Mouse (Mus musculus) liver, embryonic 13.5 days (tissue): ENCODE measurements around the gene Wdr89. TPM values are rescaled to one million over a fixed set of nuclear protein-coding genes. Genes with fewer than 3 reads are reported as not detected.

Experiments used
- ATAC-seq: fragments of 200-750 bp; cut with Nextera tagmentation; 2 replicates; pipeline ENCODE4 v1.8.0; 2017; ENCODE audit warnings: low read depth, mild to moderate bottlenecking, moderate number of reproducible peaks, moderate library complexity
- DNase-seq: peaks from one replicate; pipeline ENCODE4 v3.0.0; 2022
- H3K27ac ChIP-seq: fragments of 300-500 bp; sonication (generic); 2 replicates; pipeline ENCODE4 v1.5.1; 2015; ENCODE audit warnings: moderate library complexity, mild to moderate bottlenecking, inconsistent platforms
- H3K27me3 ChIP-seq: fragments of 300-500 bp; sonication (generic); 2 replicates; pipeline ENCODE4 v1.6.1; 2015; ENCODE audit warnings: mild to moderate bottlenecking, inconsistent platforms
- H3K36me3 ChIP-seq: fragments of 300-500 bp; sonication (generic); 2 replicates; pipeline ENCODE4 v1.6.1; 2015; ENCODE audit warnings: mild to moderate bottlenecking, inconsistent platforms
- H3K4me1 ChIP-seq: fragments of 300-500 bp; sonication (generic); replicated peaks from 2 replicates; pipeline ENCODE4 v1.6.1; 2015; ENCODE audit warnings: inconsistent platforms
- H3K4me2 ChIP-seq: fragments of 300-500 bp; sonication (generic); 2 replicates; pipeline ENCODE4 v1.6.1; 2015; ENCODE audit warnings: inconsistent platforms, mild to moderate bottlenecking, moderate library complexity
- H3K4me3 ChIP-seq: fragments of 300-500 bp; sonication (generic); replicated peaks from 2 replicates; pipeline ENCODE4 v1.5.1; 2015; ENCODE audit warnings: mild to moderate bottlenecking, inconsistent platforms
- H3K9ac ChIP-seq: fragments of 300-500 bp; sonication (generic); 2 replicates; pipeline ENCODE4 v1.6.1; 2015; ENCODE audit warnings: mild to moderate bottlenecking, inconsistent platforms
- H3K9me3 ChIP-seq: fragments of 300-500 bp; sonication (generic); replicated peaks from 2 replicates; pipeline ENCODE4 v1.6.1; 2016; ENCODE audit warnings: inconsistent platforms
- WGBS: fragments of 180-500 bp; shearing (Covaris S2); methylation state at CpG from one replicate; pipeline ENCODE4 v1.1.7; 2015; ENCODE audit not compliant: insufficient replicate concordance; 5-methylcytosine and 5-hydroxymethylcytosine counted together
- polyA plus RNA-seq: library from polyadenylated mRNA; unstranded; fragments of >200 nt; fragmentation: Nextera tagmentation; extraction: Ambion mirVana; gene quantifications from 2 replicates; pipeline ENCODE4 v1.2.1, GENCODE M21; 2015

Gene Wdr89
- polyA plus RNA-seq, 1 experiment from 2014 or later: 7.9 TPM

DNA sequence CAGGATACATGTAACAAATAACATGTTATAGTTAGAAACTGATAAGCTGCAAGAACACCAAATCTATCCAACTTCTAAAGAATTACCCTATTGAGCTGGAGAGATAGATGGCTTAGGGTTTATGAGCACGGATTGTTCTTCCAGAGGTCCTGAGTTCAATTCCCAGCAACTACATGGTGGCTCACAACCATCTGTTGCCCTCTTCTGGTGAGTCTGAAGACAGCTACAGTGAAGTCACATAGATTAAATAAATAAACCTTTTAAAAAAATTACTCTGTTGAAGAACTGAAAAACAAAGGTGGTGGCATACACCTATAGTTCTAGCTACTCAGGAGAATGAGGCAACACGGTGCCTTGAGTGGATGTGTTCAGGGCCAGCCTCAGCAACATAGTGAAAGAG is 21.7 kb downstream of the Wdr89 start:
- peaks cover 8% of the 10 kb centered on the region; the same call in 1 of the 2 replicates for H3K36me3 ChIP-seq
- H3K4me1 ChIP-seq: no peaks in the 10 kb centered on the region
- H3K27ac ChIP-seq: no peak overlapping the region
- no peak overlapping the region for H3K9ac ChIP-seq
- no peak for DNase-seq
- no peaks in the 10 kb centered on the region for H3K9me3 ChIP-seq
- no peaks in the 10 kb centered on the region for H3K27me3 ChIP-seq
- H3K4me3 ChIP-seq: no peak overlapping the region
- no peak overlapping the region for H3K4me2 ChIP-seq
- WGBS: 61% methylated on average over 2 of the region's 2 CpGs
- ATAC-seq: no peak

DNA sequence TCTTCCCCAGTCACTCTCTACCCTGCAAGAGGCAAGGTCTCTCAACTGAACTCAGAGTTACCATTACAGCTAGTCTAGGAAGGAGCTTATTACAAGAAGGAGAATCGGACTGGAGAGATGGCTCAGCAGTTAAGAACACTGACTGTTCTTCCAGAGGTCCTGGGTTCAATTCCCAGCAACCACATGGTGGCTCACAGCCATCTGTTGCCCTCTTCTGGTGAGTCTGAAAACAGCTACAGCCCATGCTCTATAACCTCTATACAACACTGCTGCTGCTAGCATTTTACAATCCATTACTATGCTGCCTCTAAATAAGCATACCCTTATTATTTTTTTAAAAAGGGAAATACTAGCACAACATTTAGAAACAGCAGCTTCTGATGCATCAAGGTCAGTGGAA is 23.6 kb downstream of the Wdr89 start:
- ATAC-seq (no peak), DNase-seq (no peak)
- H3K27ac ChIP-seq: no peak overlapping the region
- H3K4me2 ChIP-seq: no peak overlapping the region
- no peak overlapping the region for H3K9ac ChIP-seq
- no peaks in the 10 kb centered on the region for H3K27me3 ChIP-seq
- no peak overlapping the region for H3K4me3 ChIP-seq
- 50% methylated on average over 1 of the region's 1 CpGs for WGBS
- H3K9me3 ChIP-seq: no peaks in the 10 kb centered on the region
- H3K4me1 ChIP-seq: no peaks in the 10 kb centered on the region
- H3K36me3 ChIP-seq: peaks cover 7% of the 10 kb centered on the region; the same call in 1 of the 2 replicates

DNA sequence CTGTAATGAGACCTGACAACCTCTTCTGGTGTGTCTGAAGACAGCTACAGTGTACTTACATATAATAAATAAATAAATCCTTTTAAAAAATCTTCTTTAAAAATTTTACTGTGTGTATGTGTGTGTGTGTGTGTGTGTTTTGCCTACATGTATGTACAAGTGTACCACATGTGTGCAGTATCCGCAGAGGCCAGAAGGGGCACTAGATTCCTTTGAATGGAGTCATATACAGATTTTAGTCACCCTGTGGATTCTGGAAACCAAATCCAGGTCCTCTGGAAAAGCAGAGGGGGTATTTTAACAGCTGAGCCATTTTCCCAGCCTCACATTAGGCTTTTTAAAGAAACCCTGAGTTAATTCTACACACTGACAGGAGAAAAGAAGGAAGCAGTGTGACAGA is 27.6 kb downstream of the Wdr89 start:
- H3K36me3 ChIP-seq: no peaks in the 10 kb centered on the region
- H3K9me3 ChIP-seq: no peaks in the 10 kb centered on the region
- H3K4me2 ChIP-seq: no peak overlapping the region
- H3K4me1 ChIP-seq: peaks cover 19% of the 10 kb centered on the region
- no peaks in the 10 kb centered on the region for H3K27me3 ChIP-seq
- 95% methylated on average over 1 of the region's 1 CpGs for WGBS
- no peak for ATAC-seq
- no peak overlapping the region for H3K27ac ChIP-seq
- H3K4me3 ChIP-seq: no peak overlapping the region
- DNase-seq: no peak
- H3K9ac ChIP-seq: no peak overlapping the region

DNA sequence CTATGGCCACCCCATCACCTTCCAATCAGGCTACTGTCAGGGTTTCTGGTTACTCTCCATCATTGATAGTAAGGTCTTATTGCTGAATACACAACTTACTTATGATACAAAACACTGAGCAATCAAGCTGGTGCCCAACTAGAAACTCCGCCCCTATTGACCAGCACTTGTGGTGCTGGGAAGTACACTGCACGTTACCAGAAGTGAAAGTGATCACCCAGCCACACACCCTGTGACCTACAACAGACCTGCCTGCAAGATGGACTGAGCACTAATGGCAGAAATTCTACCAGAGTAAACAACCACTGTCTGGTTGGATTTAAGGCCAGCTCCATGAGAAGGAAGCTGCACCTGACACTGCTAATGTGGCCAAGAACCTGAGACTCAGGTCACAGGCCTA is 31.0 kb downstream of the Wdr89 start:
- DNase-seq (no peak), ATAC-seq (no peak)
- H3K9me3 ChIP-seq: no peaks in the 10 kb centered on the region
- no peak overlapping the region for H3K27ac ChIP-seq
- H3K4me1 ChIP-seq: peaks cover 19% of the 10 kb centered on the region
- 69% methylated on average over 2 of the region's 2 CpGs for WGBS
- H3K9ac ChIP-seq: no peak overlapping the region
- H3K36me3 ChIP-seq: no peaks in the 10 kb centered on the region
- no peak overlapping the region for H3K4me2 ChIP-seq
- H3K4me3 ChIP-seq: no peak overlapping the region
- H3K27me3 ChIP-seq: no peaks in the 10 kb centered on the region

DNA sequence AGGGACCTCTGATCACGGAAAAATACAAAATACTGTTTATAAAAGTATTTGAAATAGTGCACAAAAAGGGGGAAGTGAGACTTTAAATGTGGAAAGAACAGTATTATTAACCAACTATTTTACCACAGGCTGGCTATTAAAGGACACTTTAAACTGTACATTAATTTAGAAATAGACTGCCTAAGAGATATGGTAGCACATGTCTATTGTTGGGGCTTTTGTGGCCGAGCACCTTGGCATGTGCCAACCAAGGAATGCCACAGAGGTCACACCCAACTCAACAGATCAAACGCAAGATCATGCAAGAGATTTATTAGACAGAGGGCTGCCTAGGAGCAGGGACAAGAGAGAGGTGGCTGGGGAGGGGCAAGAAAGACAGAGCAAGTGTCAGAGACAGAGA is 32.2 kb downstream of the Wdr89 start:
- H3K4me2 ChIP-seq: no peak overlapping the region
- no peak overlapping the region for H3K9ac ChIP-seq

DNA sequence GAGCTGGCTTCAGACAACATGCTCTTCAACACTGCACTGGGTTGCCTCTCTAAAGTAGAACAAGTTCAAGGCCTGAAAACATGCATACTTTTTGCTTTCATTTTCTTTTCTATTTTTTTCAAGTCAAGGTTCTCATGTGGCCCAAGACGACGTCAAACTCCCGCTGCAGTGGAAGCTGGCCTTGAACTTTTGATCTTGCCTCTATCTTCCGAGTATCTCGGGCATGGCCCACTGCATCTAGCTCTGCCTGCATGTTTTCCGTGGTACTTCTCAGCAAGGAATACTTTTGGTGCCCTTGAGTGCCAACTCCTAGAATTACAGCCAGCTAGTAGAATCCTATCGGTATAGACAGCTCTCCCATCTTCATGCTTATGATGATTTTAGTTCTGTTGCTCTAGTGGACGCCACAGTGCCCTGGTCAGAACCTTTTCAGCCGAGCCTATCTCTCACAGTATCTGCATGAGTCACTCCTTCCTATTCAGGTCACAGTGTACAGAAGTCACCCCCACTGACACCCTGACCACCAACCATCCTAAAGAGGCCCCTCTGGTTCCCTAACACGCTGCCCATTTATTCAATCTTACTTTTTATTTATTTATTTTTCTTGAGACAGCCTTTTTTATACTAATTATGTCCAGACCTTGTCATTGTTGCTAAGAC is 33.4 kb downstream of the Wdr89 start:
- Histone ChIP-seq H3K27me3 (no peaks in the 10 kb centered on the region), H3K9ac (no peak overlapping the region), H3K27ac (no peak overlapping the region), H3K9me3 (no peaks in the 10 kb centered on the region), H3K4me3 (no peak overlapping the region), H3K4me2 (no peak overlapping the region), H3K4me1 (peaks cover 19% of the 10 kb centered on the region), H3K36me3 (peaks cover 7% of the 10 kb centered on the region; the same call in 1 of the 2 replicates)
- DNase-seq: no peak
- 66% methylated on average over 10 of the region's 10 CpGs for WGBS
- ATAC-seq: no peak

More for the DNA sequence above, 32.2 kb downstream of the Wdr89 start:
- Histone ChIP-seq H3K4me1 (peaks cover 19% of the 10 kb centered on the region), H3K36me3 (peaks cover 3% of the 10 kb centered on the region; the same call in 1 of the 2 replicates), H3K27ac (no peak overlapping the region), H3K9me3 (no peaks in the 10 kb centered on the region), H3K27me3 (no peaks in the 10 kb centered on the region), H3K4me3 (no peak overlapping the region)
- DNase-seq (no peak), ATAC-seq (no peak)
- WGBS: 60% methylated on average over 3 of the region's 3 CpGs

DNA sequence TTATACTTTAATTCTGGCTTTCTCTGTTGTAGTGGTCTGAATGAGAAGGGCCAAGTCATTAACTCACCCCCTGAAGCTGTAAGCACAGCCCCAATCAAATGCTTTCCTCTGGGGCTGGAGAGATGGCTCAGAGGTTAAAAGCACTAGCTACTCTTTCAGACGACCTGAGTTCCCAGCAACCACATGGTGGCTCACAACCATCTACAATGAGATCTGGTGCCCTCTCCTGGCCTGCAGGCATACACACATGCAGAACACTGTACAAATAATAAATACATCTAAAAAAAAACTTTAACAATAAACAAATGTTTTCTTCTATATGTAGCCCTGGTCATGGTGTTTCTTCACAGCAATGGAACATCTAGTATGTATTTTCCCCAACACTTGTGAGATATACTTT is 39.7 kb downstream of the Wdr89 start:
- Histone ChIP-seq H3K27ac (no peak overlapping the region), H3K4me1 (no peaks in the 10 kb centered on the region), H3K9me3 (0 out of 2 replicates have a peak, but pooled peaks cover 3% of the 10 kb centered on the region), H3K9ac (no peak overlapping the region), H3K36me3 (peaks cover 7% of the 10 kb centered on the region; the same call in 1 of the 2 replicates), H3K4me2 (no peak overlapping the region), H3K27me3 (no peaks in the 10 kb centered on the region), H3K4me3 (no peak overlapping the region)
- ATAC-seq: no peak
- no peak for DNase-seq
- WGBS: 60% methylated on average over 1 of the region's 1 CpGs

DNA sequence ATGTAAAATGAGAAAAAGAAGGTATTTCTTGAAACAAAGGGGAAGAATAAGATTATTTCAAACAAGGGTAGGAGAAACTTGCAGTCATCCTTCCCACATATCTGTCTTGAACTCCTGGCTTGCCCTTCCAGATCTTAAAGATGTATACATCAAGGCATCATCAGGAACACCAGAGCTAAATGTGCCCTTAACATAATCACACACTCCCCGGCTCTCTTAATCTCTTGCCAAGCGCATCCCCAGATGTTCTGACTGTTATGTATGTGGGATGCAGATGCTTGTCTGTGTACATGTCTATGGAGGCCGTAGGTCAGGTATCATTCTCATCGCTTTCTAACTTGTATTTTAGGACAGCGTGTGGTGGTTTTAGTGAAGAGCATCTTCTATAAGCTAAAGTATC is 46.0 kb downstream of the Wdr89 start:
- 68% methylated on average over 5 of the region's 5 CpGs for WGBS
- H3K27me3 ChIP-seq: no peaks in the 10 kb centered on the region
- DNase-seq: no peak
- H3K4me2 ChIP-seq: no peak overlapping the region
- H3K9ac ChIP-seq: no peak overlapping the region
- peaks cover 14% of the 10 kb centered on the region for H3K4me1 ChIP-seq
- no peak overlapping the region for H3K27ac ChIP-seq
- no peaks in the 10 kb centered on the region for H3K9me3 ChIP-seq
- peak; percentile 69 for ATAC-seq
- no peaks in the 10 kb centered on the region for H3K36me3 ChIP-seq
- H3K4me3 ChIP-seq: no peak overlapping the region

DNA sequence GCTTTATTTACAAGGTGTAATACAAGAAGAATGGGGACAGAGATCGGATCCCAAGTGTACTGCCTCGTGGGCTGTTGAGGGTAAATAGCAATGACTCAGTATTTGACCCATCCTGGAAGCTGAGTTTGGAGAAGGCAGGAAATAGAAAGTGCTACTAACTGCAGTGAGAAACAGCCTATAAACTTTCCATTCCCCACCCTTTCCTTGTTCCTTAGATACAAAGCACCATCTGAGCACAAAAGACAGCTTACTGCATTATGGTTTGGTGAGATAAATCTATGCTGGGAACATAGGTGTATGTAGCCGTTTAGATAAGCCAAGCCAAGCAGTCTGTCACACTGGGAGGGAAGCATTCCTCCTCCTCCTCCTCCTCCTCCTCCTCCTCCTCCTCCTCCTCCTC is 46.5 kb downstream of the Wdr89 start:
- WGBS: 39% methylated on average over 3 of the region's 3 CpGs
- H3K4me3 ChIP-seq: no peak overlapping the region
- no peak overlapping the region for H3K27ac ChIP-seq
- no peak overlapping the region for H3K9ac ChIP-seq
- 0 out of 2 replicates have a peak overlapping the region, but pooled peaks have one; percentile 19 for H3K4me2 ChIP-seq
- H3K36me3 ChIP-seq: no peaks in the 10 kb centered on the region
- H3K9me3 ChIP-seq: no peaks in the 10 kb centered on the region
- H3K4me1 ChIP-seq: peaks cover 14% of the 10 kb centered on the region
- DNase-seq: peak; percentile 13
- ATAC-seq: peak; percentile 90
- no peaks in the 10 kb centered on the region for H3K27me3 ChIP-seq

DNA sequence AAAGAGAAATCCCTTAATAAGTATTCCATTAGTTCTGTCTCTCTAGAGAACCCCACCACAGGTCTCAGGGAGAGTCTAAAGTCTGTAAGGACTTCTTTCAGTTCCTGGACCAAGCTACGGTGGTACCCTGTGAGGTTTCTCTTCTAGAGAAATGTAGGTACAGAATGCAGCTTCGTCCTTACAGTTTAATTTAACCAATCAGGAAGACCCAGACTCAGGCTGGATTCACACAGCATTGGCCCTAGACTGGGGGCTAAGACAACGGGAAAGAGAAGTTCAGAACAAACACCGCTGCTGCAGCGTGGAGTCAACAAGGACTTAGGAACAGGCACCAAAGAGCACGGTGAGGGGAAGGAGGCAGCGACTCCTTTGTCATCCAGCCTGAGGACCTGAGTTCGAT is 52.5 kb downstream of the Wdr89 start:
- H3K9ac ChIP-seq: no peak overlapping the region
- WGBS: 42% methylated on average over 8 of the region's 8 CpGs

DNA sequence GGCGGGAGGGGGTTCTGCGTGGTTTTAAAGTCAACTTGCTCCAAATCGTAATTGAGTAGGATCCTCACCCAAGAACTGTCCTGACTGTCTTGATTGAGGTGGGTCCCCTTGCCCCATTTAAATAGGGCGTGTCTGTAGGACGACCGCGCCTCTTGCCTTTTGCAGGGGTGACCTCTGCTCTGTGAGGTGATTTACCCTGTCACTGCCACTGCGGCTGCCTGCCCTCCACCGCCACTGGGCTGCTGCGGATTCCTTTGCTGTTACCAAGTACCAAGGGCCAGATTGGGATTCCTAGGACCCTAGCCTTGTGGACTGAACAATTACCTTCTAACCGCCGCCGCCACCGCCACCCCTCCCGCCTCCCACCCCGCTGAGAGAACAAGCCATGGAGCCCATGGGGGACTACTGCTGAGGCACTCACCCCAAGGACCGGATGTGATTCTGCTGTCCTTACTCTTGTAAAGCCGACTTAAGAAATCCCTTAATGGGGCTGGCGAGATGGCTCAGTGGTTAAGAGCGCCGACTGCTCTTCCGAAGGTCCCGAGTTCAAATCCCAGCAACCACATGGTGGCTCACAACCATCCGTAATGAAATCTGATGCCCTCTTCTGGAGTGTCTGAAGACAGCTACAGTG is 53.1 kb downstream of the Wdr89 start:
- no peak for DNase-seq
- WGBS: 15% methylated on average over 24 of the region's 24 CpGs
- peak overlapping the region; percentile 30 for H3K4me3 ChIP-seq
- H3K9ac ChIP-seq: no peak overlapping the region
- H3K4me1 ChIP-seq: 0 out of 2 replicates have a peak, but pooled peaks cover 6% of the 10 kb centered on the region
- H3K27me3 ChIP-seq: peaks cover 18% of the 10 kb centered on the region
- no peaks in the 10 kb centered on the region for H3K9me3 ChIP-seq
- no peaks in the 10 kb centered on the region for H3K36me3 ChIP-seq
- H3K4me2 ChIP-seq: peak overlapping the region; percentile 52
- no peak overlapping the region for H3K27ac ChIP-seq
- ATAC-seq: peak; percentile 47; the same call in 1 of the 2 replicates

More for the DNA sequence above, 52.5 kb downstream of the Wdr89 start:
- Histone ChIP-seq H3K4me1 (0 out of 2 replicates have a peak, but pooled peaks cover 6% of the 10 kb centered on the region), H3K9me3 (no peaks in the 10 kb centered on the region), H3K36me3 (no peaks in the 10 kb centered on the region), H3K27me3 (peaks cover 18% of the 10 kb centered on the region), H3K27ac (no peak overlapping the region), H3K4me3 (no peak overlapping the region), H3K4me2 (no peak overlapping the region)
- DNase-seq: no peak
- no peak for ATAC-seq

DNA sequence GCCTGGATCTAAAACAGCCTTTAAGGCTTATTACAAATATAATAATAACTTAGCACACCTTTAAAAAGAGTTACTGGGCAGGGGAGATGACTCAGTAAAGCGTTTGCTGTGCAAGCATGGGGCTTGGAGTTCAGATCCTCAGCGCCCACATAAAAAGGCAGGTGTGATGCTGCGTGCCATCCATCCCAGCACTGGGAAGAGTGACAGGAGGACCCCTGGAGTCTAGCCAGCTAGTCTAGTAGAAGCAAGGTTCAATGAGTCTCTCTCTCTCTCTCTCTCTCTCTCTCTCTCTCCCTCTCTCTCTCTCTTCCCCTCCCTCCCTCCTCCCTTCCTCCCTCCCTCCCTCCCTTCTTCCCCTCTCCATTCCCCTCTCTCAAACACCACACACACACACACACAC is 53.8 kb downstream of the Wdr89 start:
- H3K4me1 ChIP-seq: 0 out of 2 replicates have a peak, but pooled peaks cover 6% of the 10 kb centered on the region
- H3K9ac ChIP-seq: no peak overlapping the region
- H3K4me3 ChIP-seq: no peak overlapping the region
- no peaks in the 10 kb centered on the region for H3K9me3 ChIP-seq
- WGBS: 59% methylated on average over 3 of the region's 3 CpGs
- H3K27me3 ChIP-seq: peaks cover 18% of the 10 kb centered on the region
- H3K27ac ChIP-seq: no peak overlapping the region
- ATAC-seq (no peak), DNase-seq (no peak)
- no peaks in the 10 kb centered on the region for H3K36me3 ChIP-seq
- no peak overlapping the region for H3K4me2 ChIP-seq
